Mouse (Mus musculus): ENCODE results near the gene Aloxe3. TPM values are rescaled to one million over a fixed set of nuclear protein-coding genes. Genes with fewer than 3 reads are reported as not detected.
A peak's percentile ranks its signal among the peaks of the same experiment; 100 is the strongest.

The Aloxe3 gene
- polyA plus RNA-seq, 1 experiment from 2014 or later: 20.2 TPM

- ATAC-seq (ENCODE audit: low FRiP score, low TSS enrichment): no peak
- no peaks in the 10 kb centered on the region for H3K27me3 ChIP-seq (ENCODE audit: control insufficient read depth, insufficient read depth, low read length)
- H3K9ac ChIP-seq (ENCODE audit: low read length): no peak overlapping the region
- H3K36me3 ChIP-seq (ENCODE audit: control insufficient read depth, insufficient read depth, low read length): no peaks in the 10 kb centered on the region
- no peak for DNase-seq (ENCODE audit: low spot score)
- H3K4me3 ChIP-seq (ENCODE audit: low read depth, low read length): no peak overlapping the region
- H3K9me3 ChIP-seq (ENCODE audit: control insufficient read depth, low read length): no peaks in the 10 kb centered on the region
- no peaks in the 10 kb centered on the region for H3K4me1 ChIP-seq (replicated peaks; ENCODE audit: control insufficient read depth, insufficient read depth)
- WGBS: 80% methylated on average over 12 of the region's 12 CpGs
- TF ChIP-seq EP300 (optimal IDR thresholded peaks at IDR 0.05) (no peak), CTCF (IDR thresholded peaks at IDR 0.05; ENCODE audit: low read depth) (no peak)
- H3K4me2 ChIP-seq (replicated peaks; ENCODE audit: low read depth): no peak overlapping the region
- no peak overlapping the region for H3K27ac ChIP-seq (replicated peaks)
Measured at GRCm38 (mm10) chr11:69169313-69169712, 43.6 kb downstream of the Aloxe3 start.

- ATAC-seq (ENCODE audit: low FRiP score, low TSS enrichment) (no peak; the same call in 1 of the 2 replicates), DNase-seq (ENCODE audit: low spot score) (peak; percentile 45)
- no peak overlapping the region for H3K4me3 ChIP-seq (ENCODE audit: low read depth, low read length)
- WGBS: 26% methylated on average over 7 of the region's 7 CpGs
- no peaks in the 10 kb centered on the region for H3K27me3 ChIP-seq (ENCODE audit: control insufficient read depth, insufficient read depth, low read length)
- H3K4me1 ChIP-seq (replicated peaks; ENCODE audit: control insufficient read depth, insufficient read depth): no peaks in the 10 kb centered on the region
- no peaks in the 10 kb centered on the region for H3K9me3 ChIP-seq (ENCODE audit: control insufficient read depth, low read length)
- no peaks in the 10 kb centered on the region for H3K36me3 ChIP-seq (ENCODE audit: control insufficient read depth, insufficient read depth, low read length)
- H3K4me2 ChIP-seq (replicated peaks; ENCODE audit: low read depth): no peak overlapping the region
- TF ChIP-seq CTCF (IDR thresholded peaks at IDR 0.05; ENCODE audit: low read depth) (peak; percentile 88), EP300 (optimal IDR thresholded peaks at IDR 0.05) (no peak)
- no peak overlapping the region for H3K27ac ChIP-seq (replicated peaks)
- no peak overlapping the region for H3K9ac ChIP-seq (ENCODE audit: low read length)
Measured at GRCm38 (mm10) chr11:69171626-69172025, 45.9 kb downstream of the Aloxe3 start.

DNA sequence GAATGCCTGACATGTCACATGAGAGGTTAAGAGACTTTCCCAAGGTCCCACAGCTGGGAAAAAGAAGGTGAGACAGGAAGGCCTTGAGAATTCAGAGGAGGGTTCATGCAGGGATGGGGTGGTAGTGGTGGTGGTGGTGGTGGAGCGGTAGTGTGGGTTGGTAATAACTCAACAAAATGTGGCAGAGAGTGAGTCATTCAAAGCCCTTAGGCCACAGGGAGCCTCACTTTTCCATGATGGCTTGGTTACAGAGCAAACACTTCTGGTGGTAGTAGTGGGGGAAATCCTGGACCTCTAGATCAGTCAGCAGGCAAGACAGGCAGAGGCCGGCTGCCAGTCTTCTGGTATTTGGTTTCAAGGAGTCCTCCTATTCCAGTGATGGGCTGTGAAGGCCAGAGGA lies 46.9 kb downstream of the Aloxe3 start:
- Histone ChIP-seq H3K4me1 (replicated peaks; ENCODE audit: control insufficient read depth, insufficient read depth) (no peaks in the 10 kb centered on the region), H3K4me3 (ENCODE audit: low read depth, low read length) (no peak overlapping the region), H3K27ac (replicated peaks) (no peak overlapping the region), H3K9ac (ENCODE audit: low read length) (no peak overlapping the region), H3K4me2 (replicated peaks; ENCODE audit: low read depth) (no peak overlapping the region), H3K36me3 (ENCODE audit: control insufficient read depth, insufficient read depth, low read length) (no peaks in the 10 kb centered on the region), H3K9me3 (ENCODE audit: control insufficient read depth, low read length) (no peaks in the 10 kb centered on the region), H3K27me3 (ENCODE audit: control insufficient read depth, insufficient read depth, low read length) (no peaks in the 10 kb centered on the region)
- DNase-seq (ENCODE audit: low spot score): no peak
- ATAC-seq (ENCODE audit: low FRiP score, low TSS enrichment): no peak
- TF ChIP-seq EP300 (optimal IDR thresholded peaks at IDR 0.05) (no peak), CTCF (IDR thresholded peaks at IDR 0.05; ENCODE audit: low read depth) (no peak)
- WGBS: 80% methylated on average over 2 of the region's 2 CpGs

GRCm38 (mm10) chr11:69174722-69175121 lies 49.0 kb downstream of the Aloxe3 start:
- no peaks in the 10 kb centered on the region for H3K27me3 ChIP-seq (ENCODE audit: control insufficient read depth, insufficient read depth, low read length)
- 74% methylated on average over 7 of the region's 7 CpGs for WGBS
- no peaks in the 10 kb centered on the region for H3K9me3 ChIP-seq (ENCODE audit: control insufficient read depth, low read length)
- no peak overlapping the region for H3K9ac ChIP-seq (ENCODE audit: low read length)
- no peaks in the 10 kb centered on the region for H3K36me3 ChIP-seq (ENCODE audit: control insufficient read depth, insufficient read depth, low read length)
- no peak for DNase-seq (ENCODE audit: low spot score)
- no peak overlapping the region for H3K4me2 ChIP-seq (replicated peaks; ENCODE audit: low read depth)
- H3K4me3 ChIP-seq (ENCODE audit: low read depth, low read length): no peak overlapping the region
- no peak overlapping the region for H3K27ac ChIP-seq (replicated peaks)
- no peak for ATAC-seq (ENCODE audit: low FRiP score, low TSS enrichment)
- no peaks in the 10 kb centered on the region for H3K4me1 ChIP-seq (replicated peaks; ENCODE audit: control insufficient read depth, insufficient read depth)
- no peak for TF ChIP-seq EP300 (optimal IDR thresholded peaks at IDR 0.05)
- TF ChIP-seq CTCF (IDR thresholded peaks at IDR 0.05; ENCODE audit: low read depth): no peak

DNA sequence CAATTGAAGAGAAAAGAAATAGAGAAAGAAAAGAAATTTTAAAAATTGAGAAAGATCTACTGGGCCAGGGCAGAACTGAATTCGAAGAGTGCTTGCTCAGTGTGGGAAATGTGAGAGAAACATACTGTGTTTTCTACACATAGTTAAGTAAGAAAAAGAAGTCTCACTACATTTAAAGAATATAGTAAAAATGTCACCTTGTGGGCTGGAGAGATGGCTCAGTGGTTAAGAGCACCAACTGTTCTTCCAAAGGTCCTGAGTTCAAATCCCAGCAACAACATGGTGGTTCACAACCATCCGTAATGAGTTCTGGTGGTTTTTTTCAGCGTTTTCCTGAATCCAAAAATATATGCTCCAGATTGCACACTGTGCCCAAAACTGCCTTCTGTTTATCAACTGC lies 52.8 kb downstream of the Aloxe3 start:
- 81% methylated on average over 3 of the region's 3 CpGs for WGBS

DNA sequence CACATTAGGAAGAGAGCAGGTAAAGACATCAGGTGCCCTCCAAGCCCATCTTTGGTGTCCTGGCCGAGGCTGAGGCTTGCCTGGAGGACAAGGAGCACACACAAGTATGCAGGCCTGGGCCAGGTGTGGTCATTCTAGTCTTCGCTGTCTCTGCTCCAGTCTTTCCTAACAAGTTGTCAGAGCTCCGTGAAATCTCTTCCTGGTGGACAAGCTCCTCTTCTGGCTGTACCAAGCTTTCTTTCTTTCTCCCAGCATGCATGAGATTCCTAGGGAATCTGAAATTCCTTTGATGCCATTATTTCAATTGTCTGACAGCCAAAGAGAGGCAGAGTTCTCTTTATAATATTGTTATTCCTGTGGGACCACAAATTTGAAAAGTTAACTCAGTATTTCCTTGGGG lies 53.8 kb downstream of the Aloxe3 start:
- ATAC-seq (ENCODE audit: low FRiP score, low TSS enrichment): no peak

More for the DNA sequence above, 52.8 kb downstream of the Aloxe3 start:
- Histone ChIP-seq H3K4me2 (replicated peaks; ENCODE audit: low read depth) (no peak overlapping the region), H3K27ac (replicated peaks) (no peak overlapping the region), H3K36me3 (ENCODE audit: control insufficient read depth, insufficient read depth, low read length) (no peaks in the 10 kb centered on the region), H3K9ac (ENCODE audit: low read length) (no peak overlapping the region), H3K4me3 (ENCODE audit: low read depth, low read length) (no peak overlapping the region), H3K27me3 (ENCODE audit: control insufficient read depth, insufficient read depth, low read length) (no peaks in the 10 kb centered on the region), H3K9me3 (ENCODE audit: control insufficient read depth, low read length) (no peaks in the 10 kb centered on the region), H3K4me1 (replicated peaks; ENCODE audit: control insufficient read depth, insufficient read depth) (no peaks in the 10 kb centered on the region)
- no peak for DNase-seq (ENCODE audit: low spot score)
- no peak for ATAC-seq (ENCODE audit: low FRiP score, low TSS enrichment)
- TF ChIP-seq CTCF (IDR thresholded peaks at IDR 0.05; ENCODE audit: low read depth): no peak
- no peak for TF ChIP-seq EP300 (optimal IDR thresholded peaks at IDR 0.05)

More for the DNA sequence above, 53.8 kb downstream of the Aloxe3 start:
- TF ChIP-seq CTCF (IDR thresholded peaks at IDR 0.05; ENCODE audit: low read depth): no peak
- Histone ChIP-seq H3K4me1 (replicated peaks; ENCODE audit: control insufficient read depth, insufficient read depth) (no peaks in the 10 kb centered on the region), H3K27me3 (ENCODE audit: control insufficient read depth, insufficient read depth, low read length) (no peaks in the 10 kb centered on the region), H3K27ac (replicated peaks) (no peak overlapping the region), H3K9me3 (ENCODE audit: control insufficient read depth, low read length) (no peaks in the 10 kb centered on the region), H3K4me3 (ENCODE audit: low read depth, low read length) (no peak overlapping the region), H3K36me3 (ENCODE audit: control insufficient read depth, insufficient read depth, low read length) (no peaks in the 10 kb centered on the region), H3K9ac (ENCODE audit: low read length) (no peak overlapping the region), H3K4me2 (replicated peaks; ENCODE audit: low read depth) (no peak overlapping the region)
- no peak for DNase-seq (ENCODE audit: low spot score)
- 43% methylated on average over 3 of the region's 3 CpGs for WGBS
